Mouse (Mus musculus) megakaryocyte, embryonic 14.5 days (primary cell): ENCODE results near the gene Dus3l. TPM values are rescaled to one million over a fixed set of nuclear protein-coding genes. Genes with fewer than 3 reads are reported as not detected.

ENCODE experiments used
- H3K27me3 ChIP-seq: replicated peaks from 2 replicates; pipeline ENCODE3; 2012; ENCODE audit warnings: inconsistent platforms
- H3K36me3 ChIP-seq: replicated peaks from 2 replicates; pipeline ENCODE3; 2012; ENCODE audit warnings: low read length, inconsistent platforms, mixed read lengths
- H3K4me1 ChIP-seq: 2 replicates; pipeline ENCODE4 v1.6.1; 2012; ENCODE audit warnings: inconsistent platforms
- H3K4me3 ChIP-seq: replicated peaks from 2 replicates; pipeline ENCODE3; 2012; ENCODE audit warnings: moderate library complexity, mild to moderate bottlenecking, inconsistent platforms
- H3K9me3 ChIP-seq: 2 replicates; pipeline ENCODE4 v1.6.1; 2012; ENCODE audit warnings: inconsistent platforms
- FLI1 ChIP-seq: IDR thresholded peaks from 2 replicates; pipeline ENCODE4 v1.6.1; 2012; ENCODE audit warnings: low read length, inconsistent platforms, mixed read lengths
- GATA1 ChIP-seq: IDR thresholded peaks from 3 replicates; pipeline ENCODE4 v1.6.1; 2012; ENCODE audit warnings: mixed read lengths, low read length, inconsistent platforms, borderline replicate concordance
- polyA plus RNA-seq: library from polyadenylated mRNA; stranded (reverse); fragments of >175 nt; gene quantifications from 2 replicates; pipeline ENCODE4 v1.2.3, GENCODE M21; 2012; ENCODE audit warnings: low replicate concordance; ENCODE audit not compliant: insufficient read depth

Gene Dus3l
- polyA plus RNA-seq, 1 experiment: 29.8 TPM

DNA sequence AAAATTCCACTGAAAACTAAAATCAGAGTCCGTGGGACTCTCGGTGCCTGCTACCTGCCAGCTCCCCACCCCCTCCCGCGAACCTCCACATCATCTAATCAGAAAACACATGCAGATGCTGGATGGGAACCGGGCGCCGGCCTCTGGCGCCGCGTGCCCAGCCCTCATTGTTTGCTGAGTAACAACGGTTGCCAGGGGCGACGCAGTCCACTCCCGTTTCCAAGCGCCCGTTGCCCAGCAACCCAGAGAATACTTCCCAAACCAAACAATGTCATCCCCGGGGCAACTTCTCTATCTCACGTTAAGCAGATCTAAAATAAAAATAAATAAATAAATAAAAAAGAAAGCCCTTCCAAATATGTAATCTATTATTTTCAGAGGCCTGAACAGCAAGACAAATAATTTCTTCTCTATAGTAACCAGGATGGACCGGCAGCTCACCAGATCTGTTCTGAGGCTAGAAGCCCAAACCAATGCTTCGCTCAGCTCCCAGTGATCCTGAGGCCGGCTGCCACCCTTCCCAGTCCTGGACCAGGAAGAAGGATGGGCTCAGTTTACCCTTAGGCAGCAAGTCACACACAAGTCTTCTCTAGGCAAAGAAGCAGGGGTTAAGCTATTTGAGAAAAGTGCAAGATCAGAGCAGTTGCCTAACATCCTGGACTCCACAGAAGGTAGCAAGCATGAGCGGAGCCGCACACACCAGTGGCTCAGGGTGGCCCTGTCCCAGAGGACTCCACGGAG, 49.9 kb downstream of the Dus3l start:
- Histone ChIP-seq H3K4me1 (peaks cover 21% of the 10 kb centered on the region), H3K36me3 (no peaks in the 10 kb centered on the region), H3K4me3 (no peak overlapping the region), H3K9me3 (no peaks in the 10 kb centered on the region), H3K27me3 (peaks cover 50% of the 10 kb centered on the region)
- TF ChIP-seq GATA1 (no peak), FLI1 (no peak)

DNA sequence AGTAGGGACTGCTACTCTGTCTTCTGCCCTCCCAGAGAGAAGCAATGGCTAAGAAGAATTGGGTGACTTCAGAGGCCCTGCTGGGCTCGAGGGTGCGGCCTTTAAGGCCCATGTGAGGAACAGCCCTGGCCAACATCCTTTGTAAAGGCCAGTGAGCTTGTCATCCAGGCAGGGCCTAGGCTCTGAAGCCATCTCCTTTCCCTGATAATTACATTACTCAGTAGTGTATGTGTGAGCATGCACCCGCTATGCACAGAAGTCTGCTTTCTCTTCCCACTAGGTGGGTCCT, 50.4 kb downstream of the Dus3l start:
- no peaks in the 10 kb centered on the region for H3K9me3 ChIP-seq
- H3K4me3 ChIP-seq: no peak overlapping the region
- H3K36me3 ChIP-seq: no peaks in the 10 kb centered on the region
- H3K4me1 ChIP-seq: peaks cover 22% of the 10 kb centered on the region
- TF ChIP-seq FLI1 (no peak), GATA1 (no peak)
- H3K27me3 ChIP-seq: peaks cover 49% of the 10 kb centered on the region

GRCm38 (mm10) chr17:56818067-56818636, 53.6 kb downstream of the Dus3l start:
- Histone ChIP-seq H3K4me3 (no peak overlapping the region), H3K4me1 (peaks cover 18% of the 10 kb centered on the region), H3K27me3 (peaks cover 48% of the 10 kb centered on the region), H3K9me3 (no peaks in the 10 kb centered on the region), H3K36me3 (no peaks in the 10 kb centered on the region)
- TF ChIP-seq FLI1: no peak
- TF ChIP-seq GATA1: no peak

GRCm38 (mm10) chr17:56819032-56819545, 54.5 kb downstream of the Dus3l start:
- H3K9me3 ChIP-seq: no peaks in the 10 kb centered on the region
- no peaks in the 10 kb centered on the region for H3K36me3 ChIP-seq
- H3K4me3 ChIP-seq: no peak overlapping the region
- peaks cover 27% of the 10 kb centered on the region for H3K4me1 ChIP-seq
- TF ChIP-seq GATA1 (no peak), FLI1 (no peak)
- H3K27me3 ChIP-seq: peaks cover 46% of the 10 kb centered on the region

Other genes with a start within 250 kb of the Dus3l start
- 2.6 and 23.3 TPM in 2 replicates for gene Gm20219, start 210.4 kb upstream of the Dus3l start, polyA plus RNA-seq
- gene Safb2, start 180.2 kb upstream of the Dus3l start, polyA plus RNA-seq: 75.4 and 129 TPM in 2 replicates
- gene Safb, start 179.9 kb upstream of the Dus3l start, polyA plus RNA-seq: 30.0 and 79.6 TPM in 2 replicates
- 90.4 and 344 TPM in 2 replicates for gene 2410015M20Rik, start 155.0 kb upstream of the Dus3l start, polyA plus RNA-seq
- gene Rpl36, start 151.3 kb upstream of the Dus3l start, polyA plus RNA-seq: 9,023 and 9,040 TPM in 2 replicates
- 35.4 and 50.4 TPM in 2 replicates for gene Lonp1, start 137.9 kb upstream of the Dus3l start, polyA plus RNA-seq
- gene Catsperd, start 136.6 kb upstream of the Dus3l start, polyA plus RNA-seq: not detected in 2 replicates
- 73.0 and 77.5 TPM in 2 replicates for gene Ranbp3, start 91.5 kb upstream of the Dus3l start, polyA plus RNA-seq
- 76.9 and 392 TPM in 2 replicates for gene Ndufa11, start 47.0 kb upstream of the Dus3l start, polyA plus RNA-seq
- 7.9 and 14.9 TPM in 2 replicates for gene Vmac, start 46.7 kb upstream of the Dus3l start, polyA plus RNA-seq
- 2.0 TPM in 1 of 2 replicates, not detected in the other for gene Nrtn, start 7.2 kb upstream of the Dus3l start, polyA plus RNA-seq
- gene Prr22, start 5.5 kb downstream of the Dus3l start, polyA plus RNA-seq: 2.8 and 12.2 TPM in 2 replicates
- 0.51 and 1.4 TPM in 2 replicates for gene Rfx2, start 66.3 kb downstream of the Dus3l start, polyA plus RNA-seq
- not detected in 2 replicates for gene Acsbg2, start 109.7 kb downstream of the Dus3l start, polyA plus RNA-seq
- gene 1700061G19Rik, start 110.7 kb downstream of the Dus3l start, polyA plus RNA-seq: 0.36 TPM in 1 of 2 replicates, not detected in the other
- 43.2 and 95.7 TPM in 2 replicates for gene Mllt1, start 170.7 kb downstream of the Dus3l start, polyA plus RNA-seq
- not detected in 2 replicates for gene Acer1, start 217.4 kb downstream of the Dus3l start, polyA plus RNA-seq
- 177 and 234 TPM in 2 replicates for gene Clpp, start 225.5 kb downstream of the Dus3l start, polyA plus RNA-seq
- 20.4 and 32.6 TPM in 2 replicates for gene Alkbh7, start 232.6 kb downstream of the Dus3l start, polyA plus RNA-seq
- 0.63 TPM in 1 of 2 replicates, not detected in the other for gene Pspn, start 235.3 kb downstream of the Dus3l start, polyA plus RNA-seq
- 61.0 and 154 TPM in 2 replicates for gene Gtf2f1, start 246.5 kb downstream of the Dus3l start, polyA plus RNA-seq
- 0.08 TPM in 1 of 2 replicates, not detected in the other for gene Gm17949, start 246.7 kb downstream of the Dus3l start, polyA plus RNA-seq